Mouse (Mus musculus) stomach, postnatal 0 days (tissue): ENCODE data around the gene Cdc14a. TPM values are rescaled to one million over a fixed set of nuclear protein-coding genes. Genes with fewer than 3 reads are reported as not detected.

Experiments
- ATAC-seq: fragments of 200-750 bp; cut with Nextera tagmentation; 2 replicates; pipeline ENCODE4 v1.8.0; 2017; ENCODE audit not compliant: low FRiP score, low TSS enrichment
- DNase-seq: peaks from one replicate; pipeline ENCODE4 v3.0.0-alpha.2; 2016; ENCODE audit warnings: low spot score
- H3K27ac ChIP-seq: fragments of 300-500 bp; sonication (generic); replicated peaks from 2 replicates; pipeline ENCODE4 v1.5.1; 2014; ENCODE audit warnings: mild to moderate bottlenecking, control low read depth
- H3K27me3 ChIP-seq: fragments of 300-500 bp; sonication (generic); 2 replicates; pipeline ENCODE4 v1.6.1; 2014; ENCODE audit warnings: low read length; ENCODE audit not compliant: control insufficient read depth, insufficient read depth
- H3K36me3 ChIP-seq: fragments of 300-500 bp; sonication (generic); 2 replicates; pipeline ENCODE4 v1.6.1; 2014; ENCODE audit warnings: low read length, mixed read lengths; ENCODE audit not compliant: control insufficient read depth, insufficient read depth
- H3K4me1 ChIP-seq: fragments of 300-500 bp; sonication (generic); replicated peaks from 2 replicates; pipeline ENCODE4 v1.6.1; 2014; ENCODE audit warnings: antibody characterized with exemption; ENCODE audit not compliant: control insufficient read depth, insufficient read depth
- H3K4me2 ChIP-seq: fragments of 300-500 bp; sonication (generic); replicated peaks from 2 replicates; pipeline ENCODE4 v1.6.1; 2014; ENCODE audit warnings: low read depth, mild to moderate bottlenecking, control low read depth, moderate library complexity
- H3K4me3 ChIP-seq: fragments of 300-500 bp; sonication (generic); 2 replicates; pipeline ENCODE4 v1.5.1; 2014; ENCODE audit warnings: low read depth, low read length, control low read depth
- H3K9ac ChIP-seq: fragments of 300-500 bp; sonication (generic); 2 replicates; pipeline ENCODE4 v1.6.1; 2014; ENCODE audit warnings: mild to moderate bottlenecking, low read length, control low read depth, mixed read lengths
- H3K9me3 ChIP-seq: fragments of 300-500 bp; sonication (generic); 2 replicates; pipeline ENCODE4 v1.6.1; 2016; ENCODE audit warnings: low read length; ENCODE audit not compliant: control insufficient read depth
- CTCF ChIP-seq: IDR thresholded peaks from 2 replicates; pipeline ENCODE4 v1.5.1; 2016; ENCODE audit warnings: antibody characterized with exemption, low read depth, mild to moderate bottlenecking, moderate library complexity
- EP300 ChIP-seq: optimal IDR thresholded peaks from 2 replicates; pipeline ENCODE3; 2016; ENCODE audit warnings: antibody characterized with exemption
- WGBS: fragments of 180-500 bp; shearing (Covaris S2); extraction: QIAGEN DNeasy Blood & Tissue Kit; methylation state at CpG from one replicate; pipeline ENCODE4 v1.1.7; 2014; 5-methylcytosine and 5-hydroxymethylcytosine counted together
- polyA plus RNA-seq: library from polyadenylated mRNA; unstranded; fragments of >200 nt; fragmentation: Nextera tagmentation; extraction: Ambion mirVana; gene quantifications from 2 replicates; pipeline ENCODE4 v1.2.1, GENCODE M21; 2015

Gene Cdc14a
- polyA plus RNA-seq, 1 experiment from 2014 or later = 4.6 TPM

GRCm38 (mm10) chr3:116327616-116328004 is 96.2 kb downstream of the Cdc14a start:
- Histone ChIP-seq H3K4me2 (no peak overlapping the region), H3K27ac (no peak overlapping the region), H3K9me3 (no peaks in the 10 kb centered on the region), H3K9ac (no peak overlapping the region), H3K4me3 (no peak overlapping the region), H3K27me3 (no peaks in the 10 kb centered on the region), H3K36me3 (0 out of 2 replicates have a peak, but pooled peaks cover 2% of the 10 kb centered on the region), H3K4me1 (no peaks in the 10 kb centered on the region)
- TF ChIP-seq EP300 (no peak), CTCF (no peak)
- WGBS = 43% methylated on average over 10 of the region's 10 CpGs
- ATAC-seq (no peak), DNase-seq (no peak)

- Histone ChIP-seq H3K4me1 (no peaks in the 10 kb centered on the region), H3K36me3 (0 out of 2 replicates have a peak, but pooled peaks cover 2% of the 10 kb centered on the region), H3K4me3 (0 out of 2 replicates have a peak overlapping the region, but pooled peaks have one; percentile 11), H3K27ac (no peak overlapping the region), H3K9ac (peak overlapping the region; percentile 35; the same call in 1 of the 2 replicates), H3K27me3 (no peaks in the 10 kb centered on the region), H3K4me2 (peak overlapping the region; percentile 44; the same call in 1 of the 2 replicates), H3K9me3 (no peaks in the 10 kb centered on the region)
- WGBS = 11% methylated on average over 23 of the region's 23 CpGs
- TF ChIP-seq EP300 (no peak), CTCF (peak; percentile 100)
- ATAC-seq (peak; percentile 70; the same call in 1 of the 2 replicates), DNase-seq (peak; percentile 82)
These were observed 96.7 kb downstream of the Cdc14a start for GRCm38 (mm10) chr3:116327001-116327615.

GRCm38 (mm10) chr3:116325501-116325900 is 98.3 kb downstream of the Cdc14a start:
- Histone ChIP-seq H3K4me3 (no peak overlapping the region), H3K4me2 (no peak overlapping the region), H3K27ac (no peak overlapping the region), H3K4me1 (no peaks in the 10 kb centered on the region), H3K9ac (no peak overlapping the region), H3K36me3 (0 out of 2 replicates have a peak, but pooled peaks cover 2% of the 10 kb centered on the region), H3K27me3 (no peaks in the 10 kb centered on the region), H3K9me3 (no peaks in the 10 kb centered on the region)
- ATAC-seq (no peak), DNase-seq (no peak)
- WGBS = 92% methylated on average over 2 of the region's 2 CpGs
- TF ChIP-seq EP300 (no peak), CTCF (no peak)

- Histone ChIP-seq H3K9ac (no peak overlapping the region), H3K27me3 (no peaks in the 10 kb centered on the region), H3K9me3 (no peaks in the 10 kb centered on the region), H3K27ac (no peak overlapping the region), H3K36me3 (no peaks in the 10 kb centered on the region), H3K4me1 (no peaks in the 10 kb centered on the region), H3K4me2 (no peak overlapping the region), H3K4me3 (no peak overlapping the region)
- DNase-seq = no peak
- ATAC-seq = no peak
- no peak for TF ChIP-seq EP300
- TF ChIP-seq CTCF = no peak
- 90% methylated on average over 5 of the region's 5 CpGs for WGBS
These were observed 104.1 kb downstream of the Cdc14a start for GRCm38 (mm10) chr3:116319696-116320095.

- no peaks in the 10 kb centered on the region for H3K27me3 ChIP-seq
- H3K36me3 ChIP-seq = peaks cover 2% of the 10 kb centered on the region; the same call in 1 of the 2 replicates
- ATAC-seq = no peak
- H3K9ac ChIP-seq = no peak overlapping the region
- no peak overlapping the region for H3K4me3 ChIP-seq
- 83% methylated on average over 4 of the region's 4 CpGs for WGBS
- TF ChIP-seq CTCF (no peak), EP300 (no peak)
- H3K9me3 ChIP-seq = no peaks in the 10 kb centered on the region
- H3K4me2 ChIP-seq = no peak overlapping the region
- no peak overlapping the region for H3K27ac ChIP-seq
- H3K4me1 ChIP-seq = no peaks in the 10 kb centered on the region
- DNase-seq = no peak
These were observed 112.0 kb downstream of the Cdc14a start for GRCm38 (mm10) chr3:116311838-116312237.

GRCm38 (mm10) chr3:116311173-116311572 is 112.7 kb downstream of the Cdc14a start:
- Histone ChIP-seq H3K4me1 (no peaks in the 10 kb centered on the region), H3K4me2 (no peak overlapping the region), H3K9me3 (no peaks in the 10 kb centered on the region), H3K4me3 (no peak overlapping the region), H3K27me3 (no peaks in the 10 kb centered on the region), H3K9ac (no peak overlapping the region), H3K27ac (no peak overlapping the region), H3K36me3 (peaks cover 2% of the 10 kb centered on the region; the same call in 1 of the 2 replicates)
- DNase-seq (no peak), ATAC-seq (no peak)
- WGBS = 88% methylated on average over 2 of the region's 2 CpGs
- TF ChIP-seq EP300 (no peak), CTCF (no peak)
